Comparison of ENCODE assay signal across 24 mouse cellular contexts in genomic region chr7:83978945-83979536, GRCm38 (mm10).
DNase-seq lines count a peak whose midpoint lies in the region; ATAC-seq and TF ChIP-seq lines count a peak whose summit lies in the region.
"Had no signal": no experiment of that assay in that cellular context is flagged by ENCODE, and none has a peak within 500 bp of the region (broad histone marks: within the 10 kb centered on the region; RNA-seq: fewer than 3 reads in every experiment).

No protein-coding gene starts in this region.

- no peaks in the 10 kb centered on the region for H3K79me2 ChIP-seq in myocyte (ENCODE audit: control insufficient read depth, insufficient read depth)

- no peak overlapping the region for H3K4me3 ChIP-seq in stomach, embryonic 15.5 days (replicated peaks)
- no peak overlapping the region for H3K4me3 ChIP-seq in stomach, postnatal 0 days (ENCODE audit: low read depth, low read length)
- H3K4me3 ChIP-seq in intestine, embryonic 15.5 days (replicated peaks): no peak overlapping the region
- H3K4me3 ChIP-seq in intestine, embryonic 16.5 days (ENCODE audit: low read length): no peak overlapping the region
- no peak overlapping the region for H3K4me3 ChIP-seq in myocyte
- H3K4me3 ChIP-seq in forebrain, embryonic 15.5 days: no peak overlapping the region
- H3K4me3 ChIP-seq: embryonic facial prominence, embryonic 12.5 days; embryonic facial prominence, embryonic 15.5 days; erythroblast, embryonic 14.5 days; forebrain, embryonic 10.5 days; forebrain, embryonic 12.5 days had no signal

- H3K9me3 ChIP-seq in stomach, embryonic 15.5 days: no peaks in the 10 kb centered on the region
- H3K9me3 ChIP-seq in stomach, postnatal 0 days (ENCODE audit: control insufficient read depth, low read length): no peaks in the 10 kb centered on the region
- no peaks in the 10 kb centered on the region for H3K9me3 ChIP-seq in intestine, embryonic 15.5 days
- H3K9me3 ChIP-seq in intestine, embryonic 16.5 days (ENCODE audit: control insufficient read depth, low read length): no peaks in the 10 kb centered on the region
- H3K9me3 ChIP-seq in forebrain, embryonic 15.5 days: no peaks in the 10 kb centered on the region
- H3K9me3 ChIP-seq: embryonic facial prominence, embryonic 12.5 days; embryonic facial prominence, embryonic 15.5 days; forebrain, embryonic 10.5 days; forebrain, embryonic 12.5 days had no signal

- DNase-seq in stomach, postnatal 0 days (ENCODE audit: low spot score): no peak
- no peak for DNase-seq in B cell, adult 2 months
- DNase-seq: adrenal gland, adult 2 months; adrenal gland, postnatal 25 days; cerebellum, adult 11 months; cerebellum, adult 18-20 months; cerebellum, adult 8-10 months; cerebellum, adult 9-11 months; cerebellum, postnatal 14 days; cerebellum, postnatal 36 days; embryo, embryonic 11 days; forebrain, postnatal 0 days had no signal

- no peak overlapping the region for H3K9ac ChIP-seq in stomach, embryonic 15.5 days
- H3K9ac ChIP-seq in stomach, postnatal 0 days (ENCODE audit: low read length): no peak overlapping the region
- H3K9ac ChIP-seq in intestine, embryonic 15.5 days: no peak overlapping the region
- H3K9ac ChIP-seq in intestine, embryonic 16.5 days (ENCODE audit: low read depth, low read length): no peak overlapping the region
- no peak overlapping the region for H3K9ac ChIP-seq in forebrain, embryonic 15.5 days (replicated peaks)
- H3K9ac ChIP-seq: embryonic facial prominence, embryonic 12.5 days; embryonic facial prominence, embryonic 15.5 days; forebrain, embryonic 12.5 days; forebrain, postnatal 0 days had no signal

- no peak overlapping the region for H3ac ChIP-seq in myocyte (ENCODE audit: control insufficient read depth, insufficient read length)

- peak; percentile 37; the same call in 1 of the 2 replicates for ATAC-seq in stomach, embryonic 15.5 days (ENCODE audit: insufficient read depth, low FRiP score, low read depth)
- ATAC-seq in stomach, postnatal 0 days (ENCODE audit: low FRiP score, low TSS enrichment): no peak
- ATAC-seq in intestine, embryonic 15.5 days: peak; percentile 85
- peak; percentile 90 for ATAC-seq in intestine, embryonic 16.5 days
- no peak for ATAC-seq in forebrain, embryonic 15.5 days (replicated peaks)
- no peak for ATAC-seq in CD4-positive, CD25-positive, alpha-beta regulatory T cell, adult 4 months
- ATAC-seq: forebrain, embryonic 14.5 days; forebrain, postnatal 0 days had no signal

- no peak overlapping the region for H3K27ac ChIP-seq in stomach, embryonic 15.5 days
- no peak overlapping the region for H3K27ac ChIP-seq in stomach, postnatal 0 days (replicated peaks)
- no peak overlapping the region for H3K27ac ChIP-seq in intestine, embryonic 15.5 days
- 0 out of 2 replicates have a peak overlapping the region, but pooled peaks have one; percentile 21 for H3K27ac ChIP-seq in intestine, embryonic 16.5 days (ENCODE audit: low read length)
- no peak overlapping the region for H3K27ac ChIP-seq in forebrain, embryonic 15.5 days (replicated peaks)
- H3K27ac ChIP-seq: embryonic facial prominence, embryonic 12.5 days; embryonic facial prominence, embryonic 15.5 days; forebrain, embryonic 10.5 days; forebrain, embryonic 12.5 days had no signal

- WGBS in stomach, embryonic 15.5 days: 33% methylated on average over 1 of the region's 1 CpGs
- whole genome bisulfite sequencing in stomach, postnatal 0 days: 25% methylated on average over 1 of the region's 1 CpGs
- 28% methylated on average over 1 of the region's 1 CpGs for WGBS in intestine, embryonic 15.5 days
- 50% methylated on average over 1 of the region's 1 CpGs for WGBS in intestine, embryonic 16.5 days
- 65% methylated on average over 1 of the region's 1 CpGs for whole genome bisulfite sequencing in forebrain, embryonic 15.5 days

- TF ChIP-seq POLR2A in myocyte (IDR thresholded peaks at IDR 0.05; ENCODE audit: insufficient read length, low read depth): no peak

- no peaks in the 10 kb centered on the region for H3K36me3 ChIP-seq in stomach, embryonic 15.5 days
- H3K36me3 ChIP-seq in stomach, postnatal 0 days (ENCODE audit: control insufficient read depth, insufficient read depth, low read length): no peaks in the 10 kb centered on the region
- H3K36me3 ChIP-seq in intestine, embryonic 15.5 days: no peaks in the 10 kb centered on the region
- no peaks in the 10 kb centered on the region for H3K36me3 ChIP-seq in intestine, embryonic 16.5 days (ENCODE audit: control insufficient read depth, insufficient read depth, low read length)
- no peaks in the 10 kb centered on the region for H3K36me3 ChIP-seq in myocyte (ENCODE audit: control insufficient read depth, insufficient read depth)
- no peaks in the 10 kb centered on the region for H3K36me3 ChIP-seq in forebrain, embryonic 15.5 days
- H3K36me3 ChIP-seq: embryonic facial prominence, embryonic 12.5 days; embryonic facial prominence, embryonic 15.5 days; forebrain, embryonic 10.5 days; forebrain, embryonic 12.5 days had no signal

- H3K27me3 ChIP-seq in stomach, embryonic 15.5 days (replicated peaks): no peaks in the 10 kb centered on the region
- H3K27me3 ChIP-seq in stomach, postnatal 0 days (ENCODE audit: control insufficient read depth, insufficient read depth, low read length): no peaks in the 10 kb centered on the region
- no peaks in the 10 kb centered on the region for H3K27me3 ChIP-seq in intestine, embryonic 15.5 days (replicated peaks)
- no peaks in the 10 kb centered on the region for H3K27me3 ChIP-seq in intestine, embryonic 16.5 days (replicated peaks; ENCODE audit: control insufficient read depth, insufficient read depth, low read length)
- H3K27me3 ChIP-seq in myocyte (ENCODE audit: control insufficient read depth, insufficient read depth, insufficient read length): no peaks in the 10 kb centered on the region
- H3K27me3 ChIP-seq in forebrain, embryonic 15.5 days: no peaks in the 10 kb centered on the region
- H3K27me3 ChIP-seq: embryonic facial prominence, embryonic 12.5 days; embryonic facial prominence, embryonic 15.5 days; forebrain, embryonic 12.5 days had no signal

- H3K4me2 ChIP-seq in stomach, embryonic 15.5 days: no peak overlapping the region
- no peak overlapping the region for H3K4me2 ChIP-seq in stomach, postnatal 0 days (replicated peaks; ENCODE audit: low read depth)
- no peak overlapping the region for H3K4me2 ChIP-seq in intestine, embryonic 15.5 days (replicated peaks)
- H3K4me2 ChIP-seq in intestine, embryonic 16.5 days (ENCODE audit: low read depth, low read length): no peak overlapping the region
- H3K4me2 ChIP-seq in myocyte (ENCODE audit: low read depth): no peak overlapping the region
- H3K4me2 ChIP-seq in forebrain, embryonic 15.5 days (replicated peaks): no peak overlapping the region
- H3K4me2 ChIP-seq: embryonic facial prominence, embryonic 12.5 days; embryonic facial prominence, embryonic 15.5 days; forebrain, embryonic 12.5 days had no signal

- H3K4me1 ChIP-seq in stomach, embryonic 15.5 days: no peaks in the 10 kb centered on the region; the same call in 1 of the 2 replicates
- H3K4me1 ChIP-seq in stomach, postnatal 0 days (replicated peaks; ENCODE audit: control insufficient read depth, insufficient read depth): no peaks in the 10 kb centered on the region
- no peaks in the 10 kb centered on the region; the same call in 1 of the 2 replicates for H3K4me1 ChIP-seq in intestine, embryonic 15.5 days (replicated peaks)
- H3K4me1 ChIP-seq in intestine, embryonic 16.5 days (ENCODE audit: control insufficient read depth, insufficient read depth, low read length): peaks cover 5% of the 10 kb centered on the region; the same call in 1 of the 2 replicates
- H3K4me1 ChIP-seq in forebrain, embryonic 15.5 days: no peaks in the 10 kb centered on the region
- H3K4me1 ChIP-seq: embryonic facial prominence, embryonic 12.5 days; embryonic facial prominence, embryonic 15.5 days; forebrain, embryonic 10.5 days; forebrain, embryonic 12.5 days had no signal

- TF ChIP-seq EP300 in stomach, postnatal 0 days (optimal IDR thresholded peaks at IDR 0.05): no peak

- no peak for TF ChIP-seq CTCF in stomach, postnatal 0 days (IDR thresholded peaks at IDR 0.05; ENCODE audit: low read depth)

TF ChIP-seq in myocyte, 11 proteins besides CTCF, POLR2A, EP300 and RAD21:
- TF ChIP-seq MYOG (IDR thresholded peaks at IDR 0.05; ENCODE audit: control insufficient read depth in 1 of 3, insufficient read depth in 1 of 3, insufficient read length in 2 of 3, low read depth in 2 of 3): peak in 2 of 3 experiments; percentile 63 to 81
- no peak for TF ChIP-seq REST (IDR thresholded peaks at IDR 0.05; ENCODE audit: insufficient read depth, insufficient read length)
- peak; percentile 49 to 82 (median 56) for TF ChIP-seq MYOD1 (IDR thresholded peaks at IDR 0.05; ENCODE audit: control insufficient read depth in 1 of 3, insufficient read length in 2 of 3, low read depth in 2 of 3)
- TF ChIP-seq SRF (IDR thresholded peaks at IDR 0.05; ENCODE audit: control insufficient read depth, insufficient read length, low read depth): no peak
- TF ChIP-seq TCF12 (IDR thresholded peaks at IDR 0.05; ENCODE audit: insufficient read depth, poor library complexity, severe bottlenecking): peak; percentile 63

Comparison
In these comparisons a context has a peak if more than half of its experiments do, and no peak if none do; other contexts are left out.
1. ATAC-seq: peak in stomach, embryonic 15.5 days (single experiment), intestine, embryonic 15.5 days (single experiment) and intestine, embryonic 16.5 days (single experiment); none in stomach, postnatal 0 days (single experiment), forebrain, embryonic 15.5 days (single experiment) and CD4-positive, CD25-positive, alpha-beta regulatory T cell, adult 4 months (single experiment).